ENCODE assay signal across 8 mouse cellular contexts in genomic region chr4:129047721-129048421, GRCm38 (mm10). TPM values are rescaled to one million over a fixed set of nuclear protein-coding genes. Genes with fewer than 3 reads are reported as not detected.
A peak's percentile ranks its signal among the peaks of the same experiment; 100 is the strongest.
DNase-seq lines count a peak whose midpoint lies in the region; ATAC-seq and TF ChIP-seq lines count a peak whose summit lies in the region.

No protein-coding gene starts in this region.

- no peak overlapping the region for H3K4me2 ChIP-seq in CH12.LX (ENCODE audit: insufficient read depth, low read depth, poor library complexity, severe bottlenecking)
- H3K4me2 ChIP-seq in forebrain, embryonic 14.5 days (ENCODE audit: low read length): peak overlapping the region; percentile 83
- peak overlapping the region; percentile 99 for H3K4me2 ChIP-seq in liver, embryonic 13.5 days

- peak; percentile 52 for DNase-seq in cerebellum, adult 9-11 months
- DNase-seq in cerebellum, adult 18-20 months: no peak
- no peak for DNase-seq in CH12.LX (ENCODE audit: extremely low read depth)
- peak; percentile 13 for DNase-seq in forebrain, embryonic 14.5 days (ENCODE audit: low spot score)
- peak; percentile 28 for DNase-seq in liver, embryonic 13.5 days
- DNase-seq in adrenal gland, postnatal 10 days: no peak
- no peak for DNase-seq in Muller cell, postnatal 12 days (ENCODE audit: inconsistent ontology term)

- in situ Hi-C loops in CH12.LX (cut with MboI; ENCODE audit: low pct_ligation_motif_present, low pct_unique_long_range_greater_than_20kb, low sequenced_read_pairs): no loop called here

- H3K36me3 ChIP-seq in CH12.LX (replicated peaks in 1 of 2; ENCODE audit: control insufficient read depth in 1 of 2, insufficient read depth in 1 of 2, low read length in 1 of 2): no peaks in the 10 kb centered on the region
- H3K36me3 ChIP-seq in forebrain, embryonic 14.5 days (ENCODE audit: control insufficient read depth, insufficient read depth, low read length): no peaks in the 10 kb centered on the region
- H3K36me3 ChIP-seq in liver, embryonic 13.5 days: no peaks in the 10 kb centered on the region

- no peaks in the 10 kb centered on the region for H3K79me2 ChIP-seq in CH12.LX (replicated peaks; ENCODE audit: control insufficient read depth, extremely low read depth, insufficient read depth, poor library complexity, severe bottlenecking)

- H3K4me3 ChIP-seq in CH12.LX (replicated peaks in 1 of 3; ENCODE audit: low read depth in 2 of 3, low read length in 2 of 3, poor library complexity in 1 of 3): no peak overlapping the region
- H3K4me3 ChIP-seq in forebrain, embryonic 14.5 days (ENCODE audit: low read depth, low read length): peak overlapping the region; percentile 44
- H3K4me3 ChIP-seq in liver, embryonic 13.5 days (replicated peaks): peak overlapping the region; percentile 62

- no peak overlapping the region for H3K9ac ChIP-seq in CH12.LX (ENCODE audit: insufficient read depth, low read depth)
- peak overlapping the region; percentile 74 for H3K9ac ChIP-seq in forebrain, embryonic 14.5 days (ENCODE audit: low read length)
- H3K9ac ChIP-seq in liver, embryonic 13.5 days: peak overlapping the region; percentile 64; the same call in 1 of the 2 replicates

- H3K27ac ChIP-seq in CH12.LX (ENCODE audit: insufficient read depth, low read depth): no peak overlapping the region
- peak overlapping the region; percentile 90 for H3K27ac ChIP-seq in forebrain, embryonic 14.5 days (ENCODE audit: low read depth, low read length)
- no peak overlapping the region for H3K27ac ChIP-seq in liver, embryonic 13.5 days

- no peak for TF ChIP-seq CTCF in CH12.LX (conservative IDR thresholded peaks at IDR 0.05 in 1 of 2, IDR thresholded peaks at IDR 0.05 in 1 of 2; ENCODE audit: low read depth in 2 of 2, low read length in 2 of 2)

- WGBS in forebrain, embryonic 14.5 days: 19% methylated on average over 15 of the region's 15 CpGs
- 9% methylated on average over 15 of the region's 15 CpGs for WGBS in liver, embryonic 13.5 days (ENCODE audit: insufficient replicate concordance)

- no peak for TF ChIP-seq POLR2A in CH12.LX (IDR thresholded peaks at IDR 0.05; ENCODE audit: low read depth, low read length)

- H3K4me1 ChIP-seq in CH12.LX (ENCODE audit: control insufficient read depth in 1 of 2, insufficient read depth in 2 of 2): peaks cover 6 to 21% of the 10 kb centered on the region in 2 experiments; a peak in 3 of 4 replicates
- H3K4me1 ChIP-seq in forebrain, embryonic 14.5 days (ENCODE audit: control insufficient read depth, insufficient read depth, low read length): peaks cover 6% of the 10 kb centered on the region
- peaks cover 64% of the 10 kb centered on the region for H3K4me1 ChIP-seq in liver, embryonic 13.5 days (replicated peaks)

- no peak for TF ChIP-seq EP300 in CH12.LX (IDR thresholded peaks at IDR 0.05; ENCODE audit: low read length)

- TF ChIP-seq RAD21 in CH12.LX (IDR thresholded peaks at IDR 0.05; ENCODE audit: low read depth, low read length): no peak

- H3K27me3 ChIP-seq in CH12.LX (replicated peaks): no peaks in the 10 kb centered on the region
- H3K27me3 ChIP-seq in forebrain, embryonic 14.5 days (replicated peaks; ENCODE audit: control insufficient read depth, insufficient read depth, low read length): no peaks in the 10 kb centered on the region
- peaks cover 81% of the 10 kb centered on the region for H3K27me3 ChIP-seq in liver, embryonic 13.5 days

- ATAC-seq in forebrain, embryonic 14.5 days: no peak
- peak; percentile 38; the same call in 1 of the 2 replicates for ATAC-seq in liver, embryonic 13.5 days (ENCODE audit: low read depth)
- no peak for ATAC-seq in granulocyte monocyte progenitor cell, adult 5-6 weeks (replicated peaks; ENCODE audit: poor library complexity, severe bottlenecking)

- H3K9me3 ChIP-seq in CH12.LX (replicated peaks; ENCODE audit: low read length): no peaks in the 10 kb centered on the region
- H3K9me3 ChIP-seq in forebrain, embryonic 14.5 days (replicated peaks; ENCODE audit: control insufficient read depth, low read length): no peaks in the 10 kb centered on the region
- no peaks in the 10 kb centered on the region for H3K9me3 ChIP-seq in liver, embryonic 13.5 days (replicated peaks)

- dilution Hi-C loops in CH12.LX (cut with MboI; ENCODE audit: extremely low pct_ligation_motif_present, extremely low pct_unique_long_range_greater_than_20kb, low sequenced_read_pairs): no loop called here

TF ChIP-seq in CH12.LX, 34 proteins besides CTCF, POLR2A, EP300 and RAD21:
- TF ChIP-seq POLR2AphosphoS2 (IDR thresholded peaks at IDR 0.05; ENCODE audit: low read depth, low read length): no peak
- TF ChIP-seq SMC3 (IDR thresholded peaks at IDR 0.05; ENCODE audit: low read depth, low read length): no peak
- TF ChIP-seq ZNF384 (IDR thresholded peaks at IDR 0.05; ENCODE audit: low read depth, low read length): peak; percentile 73
- no peak for TF ChIP-seq CHD2 (IDR thresholded peaks at IDR 0.05; ENCODE audit: low read length)

RNA-seq across cellular contexts. Expression of gene Rnf19b, which starts 10.2 kb away (rescaled TPM):
- total RNA-seq in CH12.LX (2012; rRNA removed): 65.3 and 75.3 TPM in 2 replicates
- total RNA-seq in CH12.LX (2014; rRNA removed): 104 and 111 TPM in 2 replicates
- polyA plus RNA-seq in CH12.LX (2012; ENCODE audit: insufficient read length, low read depth): 98.3 and 102 TPM in 2 replicates
- 20.1 and 20.5 TPM in 2 replicates for polyA plus RNA-seq in forebrain, embryonic 14.5 days (2014; fragmentation: Nextera tagmentation; extraction: Ambion mirVana)
- polyA plus RNA-seq in liver, embryonic 13.5 days (2015; fragmentation: Nextera tagmentation; extraction: Ambion mirVana): 4.8 and 5.9 TPM in 2 replicates
- 10 to 100 TPM; 23.6 to 25.1 TPM for total RNA-seq in adrenal gland, postnatal 10 days (2021)
- total RNA-seq in granulocyte monocyte progenitor cell, adult 5-6 weeks (2014; fragmentation: Nextera tagmentation): 30.6 and 31.7 TPM in 2 replicates
- 54.3 and 75.1 TPM in 2 replicates for total RNA-seq in granulocyte monocyte progenitor cell, adult 5-6 weeks (2017)

RNA-seq across cellular contexts. Expression of gene Ak2, which starts 56.1 kb away (rescaled TPM):
- 269 and 278 TPM in 2 replicates for total RNA-seq in CH12.LX (2012; rRNA removed)
- 280 and 293 TPM in 2 replicates for total RNA-seq in CH12.LX (2014; rRNA removed)
- polyA plus RNA-seq in CH12.LX (2012; ENCODE audit: insufficient read length, low read depth): 343 and 363 TPM in 2 replicates
- polyA plus RNA-seq in forebrain, embryonic 14.5 days (2014; fragmentation: Nextera tagmentation; extraction: Ambion mirVana): 89.2 and 93.6 TPM in 2 replicates
- polyA plus RNA-seq in liver, embryonic 13.5 days (2015; fragmentation: Nextera tagmentation; extraction: Ambion mirVana): 182 and 189 TPM in 2 replicates
- 100 to 1,000 TPM; 244 to 274 TPM for total RNA-seq in adrenal gland, postnatal 10 days (2021)
- total RNA-seq in granulocyte monocyte progenitor cell, adult 5-6 weeks (2014; fragmentation: Nextera tagmentation): 166 and 176 TPM in 2 replicates
- total RNA-seq in granulocyte monocyte progenitor cell, adult 5-6 weeks (2017): 169 and 186 TPM in 2 replicates

RNA-seq across cellular contexts. Expression of gene Tmem54, which starts 57.5 kb away (rescaled TPM):
- total RNA-seq in CH12.LX (2012; rRNA removed) (not detected in 2 replicates), CH12.LX (2014; rRNA removed) (not detected in 2 replicates)
- polyA plus RNA-seq in CH12.LX (2012; ENCODE audit: insufficient read length, low read depth): not detected in 2 replicates
- not detected in 2 replicates for polyA plus RNA-seq in forebrain, embryonic 14.5 days (2014; fragmentation: Nextera tagmentation; extraction: Ambion mirVana)
- polyA plus RNA-seq in liver, embryonic 13.5 days (2015; fragmentation: Nextera tagmentation; extraction: Ambion mirVana): 1.9 and 2.1 TPM in 2 replicates
- total RNA-seq in adrenal gland, postnatal 10 days (2021): not detected
- total RNA-seq in granulocyte monocyte progenitor cell, adult 5-6 weeks (2014; fragmentation: Nextera tagmentation): not detected in 2 replicates
- not detected in 2 replicates for total RNA-seq in granulocyte monocyte progenitor cell, adult 5-6 weeks (2017)

Comparison
In these comparisons a context has a peak if more than half of its experiments do, and no peak if none do; other contexts are left out.
1. DNase-seq: peak in cerebellum, adult 9-11 months (single experiment), forebrain, embryonic 14.5 days (single experiment) and liver, embryonic 13.5 days (single experiment); none in cerebellum, adult 18-20 months (0 of 2), CH12.LX (single experiment), adrenal gland, postnatal 10 days (single experiment) and Muller cell, postnatal 12 days (single experiment).
2. H3K4me3 ChIP-seq: peak in forebrain, embryonic 14.5 days (single experiment) and liver, embryonic 13.5 days (single experiment); none in CH12.LX (0 of 3).